Mouse (Mus musculus): ENCODE measurements at regions not wholly inside any gene's neighbourhood (a gene's known extent, or its start where the extent isn't known, plus 50 kb on each side); places are given as distances from the start of the nearest gene placed in this dataset.
"Not testable (repeated sequence)": the region's sequence is repeated elsewhere in the genome, so short reads cannot be mapped to it uniquely, and the experiment has no call there.

DNA sequence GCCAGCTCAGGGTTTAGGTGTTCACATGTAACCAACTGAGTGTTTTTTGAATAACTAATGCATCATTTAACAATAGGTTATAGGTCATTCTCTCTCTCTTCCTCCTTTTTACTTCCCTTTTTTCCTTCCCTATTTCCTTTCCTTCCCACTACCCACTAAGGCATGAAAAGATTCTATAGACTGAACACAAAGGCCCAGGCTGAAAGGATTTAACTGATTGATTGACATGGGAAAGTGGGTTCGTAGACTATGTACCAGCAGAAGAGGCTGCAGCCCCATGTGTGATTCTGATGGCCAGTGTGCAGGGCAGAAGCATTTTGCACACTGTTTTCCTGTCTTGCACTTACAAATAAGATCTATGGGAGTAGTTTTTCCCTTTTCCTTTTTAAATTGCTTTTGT lies 673.1 kb upstream of the Snrpn start:
- in situ Hi-C loops (cut with MboI, MseI): not testable (repeated sequence)

GRCm38 (mm10) chr7:60808960-60809359 lies 668.9 kb upstream of the Snrpn start:
- in situ Hi-C loops (cut with MboI, MseI): loop anchor here in 1 of 2 experiments (5.0 kb wide), 1 partner anchor 117 kb away; no protein-coding TSS in a partner anchor
